Mouse (Mus musculus) heart, adult 2 months (tissue): ENCODE results near the gene Vmn2r105. TPM values are rescaled to one million over a fixed set of nuclear protein-coding genes. Genes with fewer than 3 reads are reported as not detected.

Source experiments
- DNase-seq, 2 experiments: peaks; one replicate each; pipeline ENCODE4 v3.0.0; 2021
- H3K27ac ChIP-seq: fragments of 200-600 bp; 2 replicates; pipeline ENCODE4 v1.8.1; 2022
- H3K27me3 ChIP-seq: fragments of 200-500 bp; 2 replicates; pipeline ENCODE4 v1.6.1; 2012; ENCODE audit warnings: mild to moderate bottlenecking, low read length, inconsistent platforms, mixed read lengths; ENCODE audit not compliant: control insufficient read depth, insufficient read depth
- H3K36me3 ChIP-seq: fragments of 200-500 bp; 2 replicates; pipeline ENCODE4 v1.6.1; 2012; ENCODE audit warnings: low read length, inconsistent platforms; ENCODE audit not compliant: control insufficient read depth, insufficient read depth
- H3K4me1 ChIP-seq: fragments of 200-500 bp; 2 replicates; pipeline ENCODE4 v1.6.1; 2011; ENCODE audit warnings: low read length; ENCODE audit not compliant: control insufficient read depth, insufficient read depth
- H3K4me3 ChIP-seq: fragments of 200-600 bp; 2 replicates; pipeline ENCODE4 v1.8.1; 2022
- H3K79me2 ChIP-seq: fragments of 200-500 bp; replicated peaks from 2 replicates; pipeline ENCODE4 v1.6.1; 2012; ENCODE audit warnings: mild to moderate bottlenecking, inconsistent platforms, low read length, moderate library complexity, mixed read lengths; ENCODE audit not compliant: control insufficient read depth, insufficient read depth
- H3K9ac ChIP-seq: fragments of 200-500 bp; 2 replicates; pipeline ENCODE4 v1.6.1; 2012; ENCODE audit warnings: low read depth, mild to moderate bottlenecking, control low read depth, inconsistent platforms, low read length, mixed read lengths
- CTCF ChIP-seq: fragments of 200-600 bp; IDR thresholded peaks from 2 replicates; pipeline ENCODE4 v1.8.1; 2022; ENCODE audit warnings: antibody characterized with exemption, mild to moderate bottlenecking, moderate library complexity
- EP300 ChIP-seq: fragments of 200-500 bp; IDR thresholded peaks from 2 replicates; pipeline ENCODE4 v1.6.1; 2011; ENCODE audit warnings: low read depth, low read length, control low read depth; ENCODE audit not compliant: insufficient read depth
- POLR2A ChIP-seq: fragments of 200-500 bp; IDR thresholded peaks from 2 replicates; pipeline ENCODE4 v1.6.1; 2011; ENCODE audit warnings: mild to moderate bottlenecking, low read depth, low read length, control low read depth; ENCODE audit not compliant: insufficient read depth
- WGBS: fragments of 180-500 bp; shearing (Covaris S2); methylation state at CpG from one replicate; pipeline ENCODE4 v1.1.7; 2018; 5-methylcytosine and 5-hydroxymethylcytosine counted together
- intact Hi-C: fragments of 180-260 bp; cut with DNase I; formaldehyde crosslinking; loops from one replicate; pipeline ENCODE4 v1.15.1; 2025
- long read RNA-seq: library from polyadenylated mRNA; stranded (forward); transcript quantifications from one replicate; pipeline ENCODE4 v2.0.0, GENCODE M21; 2021
- polyA plus RNA-seq: library from polyadenylated mRNA; depleted of rRNA; stranded (reverse); fragments of >200 nt; gene quantifications from 2 replicates; pipeline ENCODE4 v1.2.3, GENCODE M21; 2012; rRNA removed
- total RNA-seq, 2 experiments: library from RNA; stranded (reverse); gene quantifications; 2 replicates each; pipeline ENCODE4 v1.2.3; 2021

Gene Vmn2r105
- total RNA-seq (not detected), polyA plus RNA-seq (not detected in 2 replicates)
- long read RNA-seq = 0 reads

DNA sequence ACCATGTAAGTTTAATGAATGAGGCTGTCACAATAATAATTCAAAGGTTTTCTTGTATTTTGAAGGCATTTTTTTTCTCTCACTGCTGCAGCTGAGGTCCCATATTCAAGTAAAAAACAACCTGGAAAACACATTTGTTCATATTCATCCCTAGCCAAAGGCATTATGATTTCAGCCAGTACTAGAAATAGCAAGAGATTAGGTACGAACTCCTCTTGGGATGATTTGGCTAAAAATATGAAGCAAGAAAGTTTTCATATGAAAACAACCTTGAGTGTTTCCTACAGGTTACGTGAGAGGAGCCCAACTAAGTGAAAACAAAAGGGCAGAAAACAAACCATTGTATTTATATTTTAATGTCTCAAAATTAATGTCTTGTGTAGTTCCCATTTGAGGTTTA is at the start of gene Vmn2r105:
Gene Vmn2r105 (minus strand): TSS at position 101 of the 400 bp plus-strand sequence.
- no peaks in the 10 kb centered on the region for H3K79me2 ChIP-seq
- intact Hi-C loops = no loop called here
- no peaks in the 10 kb centered on the region for H3K4me1 ChIP-seq
- no peak within 1 kb of the TSS for H3K4me3 ChIP-seq
- H3K27me3 ChIP-seq = no peaks in the 10 kb centered on the region
- no peak within 1 kb of the TSS for H3K27ac ChIP-seq
- WGBS = 51% methylated on average over 2 of the region's 2 CpGs
- DNase-seq = no peak
- no peak for TF ChIP-seq POLR2A
- TF ChIP-seq CTCF = no peak
- TF ChIP-seq EP300 = no peak
- H3K36me3 ChIP-seq = no peaks in the 10 kb centered on the region
- H3K9ac ChIP-seq = no peak within 1 kb of the TSS

- Histone ChIP-seq H3K9ac (no peak overlapping the region), H3K4me1 (no peaks in the 10 kb centered on the region), H3K4me3 (no peak overlapping the region), H3K79me2 (no peaks in the 10 kb centered on the region), H3K36me3 (no peaks in the 10 kb centered on the region), H3K27me3 (no peaks in the 10 kb centered on the region), H3K27ac (no peak overlapping the region)
- 56% methylated on average over 4 of the region's 4 CpGs for WGBS
- DNase-seq = no peak
- TF ChIP-seq CTCF (no peak), POLR2A (no peak), EP300 (no peak)
- intact Hi-C loops = no loop called here
Observed at GRCm38 (mm10) chr17:20255522-20255921, 20.7 kb upstream of the Vmn2r105 start.

- TF ChIP-seq EP300 = no peak
- no peak for TF ChIP-seq CTCF
- TF ChIP-seq POLR2A = no peak
- Histone ChIP-seq H3K4me1 (no peaks in the 10 kb centered on the region), H3K27me3 (no peaks in the 10 kb centered on the region), H3K36me3 (no peaks in the 10 kb centered on the region), H3K4me3 (no peak within 1 kb of the TSS), H3K79me2 (no peaks in the 10 kb centered on the region), H3K9ac (no peak within 1 kb of the TSS), H3K27ac (no peak within 1 kb of the TSS)
- no peak for DNase-seq
- intact Hi-C loops = no loop called here
Observed at GRCm38 (mm10) chr17:20182997-20183396, 51.9 kb downstream of the Vmn2r105 start, which contains the start of gene Fpr-rs6. Gene Fpr-rs6 (minus strand): TSS chr17:20183097.

Other genes starting within 250 kb of the Vmn2r105 start
- not detected for gene Vmn2r104, start 186.7 kb downstream of the Vmn2r105 start, total RNA-seq
- not detected in 2 replicates for gene Vmn2r104, start 186.7 kb downstream of the Vmn2r105 start, polyA plus RNA-seq
- not detected for gene Fpr-rs7, start 120.8 kb downstream of the Vmn2r105 start, total RNA-seq
- gene Fpr-rs7, start 120.8 kb downstream of the Vmn2r105 start, polyA plus RNA-seq = not detected in 2 replicates
- not detected for gene Fpr-rs6, start 52.0 kb downstream of the Vmn2r105 start, total RNA-seq
- gene Fpr-rs6, start 52.0 kb downstream of the Vmn2r105 start, polyA plus RNA-seq = not detected in 2 replicates
- gene Vmn2r106, start 50.5 kb upstream of the Vmn2r105 start, total RNA-seq = not detected
- gene Vmn2r106, start 50.5 kb upstream of the Vmn2r105 start, polyA plus RNA-seq = not detected in 2 replicates
- not detected for gene Vmn2r107, start 110.2 kb upstream of the Vmn2r105 start, total RNA-seq
- not detected in 2 replicates for gene Vmn2r107, start 110.2 kb upstream of the Vmn2r105 start, polyA plus RNA-seq
- not detected for gene Vmn1r224, start 179.1 kb upstream of the Vmn2r105 start, total RNA-seq
- not detected in 2 replicates for gene Vmn1r224, start 179.1 kb upstream of the Vmn2r105 start, polyA plus RNA-seq
- gene Vmn2r108, start 246.3 kb upstream of the Vmn2r105 start, total RNA-seq = not detected
- gene Vmn2r108, start 246.3 kb upstream of the Vmn2r105 start, polyA plus RNA-seq = not detected in 2 replicates